Mouse (Mus musculus): Measurements from ENCODE around the gene Gsto2.

Gsto2 gene

GRCm38 (mm10) chr19:47919966-47920375 is 54.6 kb downstream of the Gsto2 start:
- no peak for DNase-seq

- no peak for DNase-seq
Observed at GRCm38 (mm10) chr19:47925819-47926218, 60.5 kb downstream of the Gsto2 start.

- DNase-seq, result no peak
Observed at GRCm38 (mm10) chr19:47927032-47927431, 61.7 kb downstream of the Gsto2 start.

GRCm38 (mm10) chr19:47929043-47929442 is 63.7 kb downstream of the Gsto2 start:
- DNase-seq, result no peak

GRCm38 (mm10) chr19:47931982-47932638 is 66.8 kb downstream of the Gsto2 start:
- peak; percentile 7 for DNase-seq

- no peak for DNase-seq
Observed at GRCm38 (mm10) chr19:47934146-47934545, 68.8 kb downstream of the Gsto2 start.

- DNase-seq, result no peak
Observed at GRCm38 (mm10) chr19:47934636-47935238, 69.4 kb downstream of the Gsto2 start.

- DNase-seq, result no peak
Observed at GRCm38 (mm10) chr19:47935530-47935929, 70.2 kb downstream of the Gsto2 start.
